Mouse (Mus musculus): ENCODE data around the gene Olfr399.

DNA sequence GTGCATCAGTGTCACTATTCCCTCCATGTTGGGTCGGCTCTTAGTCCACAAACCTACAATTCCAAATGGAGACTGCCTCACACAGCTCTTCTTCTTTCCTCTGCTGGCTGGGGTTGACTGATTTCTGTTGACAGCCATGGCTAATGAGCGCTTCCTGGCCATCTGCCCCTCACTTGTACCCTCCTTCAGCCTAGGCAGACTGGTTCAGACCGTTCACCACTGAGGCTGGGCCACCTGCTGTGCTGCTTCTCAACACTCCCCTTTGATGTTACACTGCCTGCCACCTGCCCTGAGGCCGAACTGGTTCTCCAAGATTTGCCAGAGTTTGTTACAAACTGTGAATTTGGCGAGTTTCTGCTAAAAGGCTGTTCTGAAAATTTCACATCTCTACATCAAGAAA, 48.7 kb upstream of the Olfr399 start:
- no peak for TF ChIP-seq GATA1 (IDR thresholded peaks at IDR 0.05; ENCODE audit: borderline replicate concordance, low read length)
- no peak for TF ChIP-seq FLI1 (IDR thresholded peaks at IDR 0.05; ENCODE audit: low read length)
